Mouse (Mus musculus) MEL (cell line): Measurements from ENCODE around the gene Flvcr1. TPM values are rescaled to one million over a fixed set of nuclear protein-coding genes. Genes with fewer than 3 reads are reported as not detected.

ENCODE experiments used
- DNase-seq: peaks from one replicate; pipeline ENCODE4 v3.0.0; 2011; ENCODE audit warnings: low read depth, low spot score
- H3K27ac ChIP-seq: 2 replicates; pipeline ENCODE4 v1.5.1; 2012; ENCODE audit warnings: low read depth, mild to moderate bottlenecking, control low read depth, low read length, moderate library complexity; ENCODE audit not compliant: control insufficient read depth
- H3K27me3 ChIP-seq, 2 experiments: fragments of 150-350 bp in 1 of 2; sonication (generic) in 1 of 2; 2 replicates each; pipeline ENCODE4 v1.6.1; 2012; ENCODE audit warnings: low read length in 2 of 2, mild to moderate bottlenecking in 2 of 2, improper control_type of control experiment in 1 of 2, moderate library complexity in 1 of 2; ENCODE audit not compliant: insufficient read depth in 2 of 2, control insufficient read depth in 1 of 2
- H3K36me3 ChIP-seq, 2 experiments: 2 replicates each; pipeline ENCODE4 v1.6.1; 2012 to 2014; ENCODE audit warnings: low read length in 2 of 2, improper control_type of control experiment in 1 of 2, inconsistent platforms in 1 of 2, mild to moderate bottlenecking in 1 of 2; ENCODE audit not compliant: insufficient read depth in 2 of 2, control insufficient read depth in 1 of 2
- H3K4me1 ChIP-seq, 2 experiments: fragments of 150-350 bp in 1 of 2; sonication (generic) in 1 of 2; 2 replicates each; pipeline ENCODE4 v1.6.1; 2012; ENCODE audit warnings: low read length in 2 of 2, improper control_type of control experiment in 1 of 2, mild to moderate bottlenecking in 1 of 2; ENCODE audit not compliant: insufficient read depth in 2 of 2, control insufficient read depth in 1 of 2
- H3K4me3 ChIP-seq, 2 experiments: fragments of 150-350 bp in 1 of 2; sonication (generic) in 1 of 2; 2 replicates each; pipeline ENCODE4 v1.5.1; 2012; ENCODE audit warnings: low read depth in 2 of 2, low read length in 2 of 2, mild to moderate bottlenecking in 2 of 2, moderate library complexity in 2 of 2, control low read depth in 1 of 2, improper control_type of control experiment in 1 of 2; ENCODE audit not compliant: control insufficient read depth in 1 of 2, insufficient read depth in 1 of 2
- H3K79me2 ChIP-seq: 2 replicates; pipeline ENCODE4 v1.6.1; 2012; ENCODE audit warnings: mild to moderate bottlenecking, low read length, moderate library complexity; ENCODE audit not compliant: control insufficient read depth, poor library complexity, insufficient read depth
- H3K9ac ChIP-seq: 2 replicates; pipeline ENCODE4 v1.6.1; 2012; ENCODE audit warnings: low read depth, mild to moderate bottlenecking, control low read depth, low read length, moderate library complexity; ENCODE audit not compliant: control insufficient read depth, poor library complexity, severe bottlenecking
- H3K9me3 ChIP-seq: fragments of 150-350 bp; sonication (generic); replicated peaks from 2 replicates; pipeline ENCODE4 v1.6.1; 2012; ENCODE audit warnings: mild to moderate bottlenecking, low read length, improper control_type of control experiment, moderate library complexity; ENCODE audit not compliant: insufficient read depth
- BHLHE40 ChIP-seq: IDR thresholded peaks from 2 replicates; pipeline ENCODE4 v1.6.1; 2012; ENCODE audit warnings: low read depth, mild to moderate bottlenecking, inconsistent platforms, low read length, improper control_type of control experiment, borderline replicate concordance
- CHD2 ChIP-seq: IDR thresholded peaks from 2 replicates; pipeline ENCODE4 v1.6.1; 2011; ENCODE audit warnings: low read length, improper control_type of control experiment
- CTCF ChIP-seq, 3 experiments: IDR thresholded peaks in 2 of 3; conservative IDR thresholded peaks in 1 of 3; 2 replicates each; pipeline ENCODE4 v1.5.1; 2011 to 2012; ENCODE audit warnings: low read length in 3 of 3, low read depth in 2 of 3, mild to moderate bottlenecking in 2 of 3, improper control_type of control experiment in 1 of 3, inconsistent platforms in 1 of 3, mixed read lengths in 1 of 3, moderate library complexity in 1 of 3; ENCODE audit not compliant: control insufficient read depth in 1 of 3, insufficient read depth in 1 of 3, poor library complexity in 1 of 3, severe bottlenecking in 1 of 3
- ELF1 ChIP-seq: IDR thresholded peaks from 2 replicates; pipeline ENCODE4 v1.6.1; 2014; ENCODE audit warnings: low read depth, mild to moderate bottlenecking, inconsistent platforms, low read length, improper control_type of control experiment, moderate library complexity
- EP300 ChIP-seq, 2 experiments: IDR thresholded peaks; 2 replicates each; pipeline ENCODE4 v1.6.1; 2011; ENCODE audit warnings: improper control_type of control experiment in 2 of 2, low read length in 2 of 2, low read depth in 1 of 2, mild to moderate bottlenecking in 1 of 2
- GABPA ChIP-seq: IDR thresholded peaks from 2 replicates; pipeline ENCODE4 v1.6.1; 2012; ENCODE audit warnings: low read depth, mild to moderate bottlenecking, inconsistent platforms, low read length, improper control_type of control experiment, moderate library complexity
- GATA1 ChIP-seq: IDR thresholded peaks from 2 replicates; pipeline ENCODE4 v1.6.1; 2011; ENCODE audit warnings: low read depth, low read length, improper control_type of control experiment
- JUND ChIP-seq: IDR thresholded peaks from 2 replicates; pipeline ENCODE4 v1.6.1; 2011; ENCODE audit warnings: low read depth, mild to moderate bottlenecking, improper control_type of control experiment, low read length
- KAT2A ChIP-seq: conservative IDR thresholded peaks from 2 replicates; pipeline ENCODE4 v1.6.1; 2012; ENCODE audit warnings: low read depth, low read length, improper control_type of control experiment, inconsistent platforms
- MAFK ChIP-seq: IDR thresholded peaks from 2 replicates; pipeline ENCODE4 v1.6.1; 2011; ENCODE audit warnings: low read depth, mild to moderate bottlenecking, low read length, improper control_type of control experiment, borderline replicate concordance
- MAX ChIP-seq: IDR thresholded peaks from 2 replicates; pipeline ENCODE4 v1.6.1; 2011; ENCODE audit warnings: low read length, improper control_type of control experiment
- MXI1 ChIP-seq: IDR thresholded peaks from 2 replicates; pipeline ENCODE4 v1.6.1; 2011; ENCODE audit warnings: mild to moderate bottlenecking, low read depth, low read length, improper control_type of control experiment
- MYB ChIP-seq: IDR thresholded peaks from 2 replicates; pipeline ENCODE4 v1.6.1; 2011; ENCODE audit warnings: mild to moderate bottlenecking, low read depth, low read length, improper control_type of control experiment
- MYC ChIP-seq: IDR thresholded peaks from 2 replicates; pipeline ENCODE4 v1.6.1; 2011; ENCODE audit warnings: low read depth, mild to moderate bottlenecking, low read length, improper control_type of control experiment, moderate library complexity
- POLR2A ChIP-seq, 2 experiments: IDR thresholded peaks; 2 replicates each; pipeline ENCODE4 v1.6.1; 2011 to 2012; ENCODE audit warnings: low read length in 2 of 2, mild to moderate bottlenecking in 2 of 2, control low read depth in 1 of 2, improper control_type of control experiment in 1 of 2, low read depth in 1 of 2, moderate library complexity in 1 of 2; ENCODE audit not compliant: control insufficient read depth in 1 of 2, insufficient read depth in 1 of 2, poor library complexity in 1 of 2
- RAD21 ChIP-seq: IDR thresholded peaks from 2 replicates; pipeline ENCODE4 v1.6.1; 2011; ENCODE audit warnings: mild to moderate bottlenecking, low read depth, low read length, improper control_type of control experiment
- RCOR1 ChIP-seq: IDR thresholded peaks from 2 replicates; pipeline ENCODE4 v1.6.1; 2012; ENCODE audit warnings: low read depth, mild to moderate bottlenecking, inconsistent platforms, low read length, improper control_type of control experiment
- SMC3 ChIP-seq: IDR thresholded peaks from 2 replicates; pipeline ENCODE4 v1.6.1; 2011; ENCODE audit warnings: low read depth, low read length, improper control_type of control experiment
- TBP ChIP-seq: IDR thresholded peaks from 2 replicates; pipeline ENCODE4 v1.8.0; 2011; ENCODE audit warnings: low read depth, low read length, improper control_type of control experiment
- TCF12 ChIP-seq: IDR thresholded peaks from 2 replicates; pipeline ENCODE4 v1.6.1; 2014; ENCODE audit warnings: low read depth, mild to moderate bottlenecking, inconsistent platforms, low read length, improper control_type of control experiment, moderate library complexity
- UBTF ChIP-seq: IDR thresholded peaks from 2 replicates; pipeline ENCODE4 v1.6.1; 2012; ENCODE audit warnings: low read depth, mild to moderate bottlenecking, inconsistent platforms, low read length, improper control_type of control experiment, moderate library complexity, borderline replicate concordance; ENCODE audit not compliant: insufficient read depth
- USF1 ChIP-seq: IDR thresholded peaks from 2 replicates; pipeline ENCODE4 v1.6.1; 2014; ENCODE audit warnings: low read depth, mild to moderate bottlenecking, inconsistent platforms, low read length, improper control_type of control experiment, moderate library complexity
- USF2 ChIP-seq, 2 experiments: IDR thresholded peaks; 2 replicates each; pipeline ENCODE4 v1.6.1; 2011 to 2012; ENCODE audit warnings: improper control_type of control experiment in 2 of 2, low read length in 2 of 2, borderline replicate concordance in 1 of 2, inconsistent platforms in 1 of 2, low read depth in 1 of 2, mild to moderate bottlenecking in 1 of 2; ENCODE audit not compliant: insufficient read depth in 1 of 2
- ZC3H11A ChIP-seq: IDR thresholded peaks from 2 replicates; pipeline ENCODE4 v1.6.1; 2012; ENCODE audit warnings: low read depth, mild to moderate bottlenecking, inconsistent platforms, low read length, improper control_type of control experiment
- ZMIZ1 ChIP-seq: IDR thresholded peaks from 2 replicates; pipeline ENCODE4 v1.6.1; 2012; ENCODE audit warnings: low read depth, mild to moderate bottlenecking, inconsistent platforms, low read length, improper control_type of control experiment, moderate library complexity
- ZNF384 ChIP-seq: IDR thresholded peaks from 2 replicates; pipeline ENCODE4 v1.6.1; 2012; ENCODE audit warnings: low read depth, mild to moderate bottlenecking, inconsistent platforms, low read length, improper control_type of control experiment
- polyA plus RNA-seq, 2 experiments: library from polyadenylated mRNA; stranded (reverse) in 1 of 2; unstranded in 1 of 2; fragments of >175 nt in 1 of 2; fragments of >200 nt in 1 of 2; gene quantifications; 2 replicates each; pipeline versions ENCODE4 v1.2.1 to v1.2.4; 2012; ENCODE audit warnings: low replicate concordance in 2 of 2, low read depth in 1 of 2; ENCODE audit not compliant: insufficient read length in 2 of 2, insufficient read depth in 1 of 2, missing spikeins in 1 of 2
- total RNA-seq: library from RNA; depleted of rRNA; stranded (reverse); fragments of 300-350 nt; gene quantifications from 2 replicates; pipeline ENCODE4 v1.2.3, GENCODE M21; 2012

Gene Flvcr1
- total and polyA plus RNA-seq, 3 experiments: 19.1 to 36.9 TPM; not detected in 1

GRCm38 (mm10) chr1:190962760-190963159 lies 63.2 kb downstream of the Flvcr1 start:
- no peaks in the 10 kb centered on the region for H3K9me3 ChIP-seq
- no peak for DNase-seq
- H3K27ac ChIP-seq: no peak overlapping the region
- no peak overlapping the region for H3K9ac ChIP-seq
- H3K79me2 ChIP-seq: no peaks in the 10 kb centered on the region
- H3K27me3 ChIP-seq: no peaks in the 10 kb centered on the region
- H3K4me1 ChIP-seq: no peaks in the 10 kb centered on the region
- TF ChIP-seq RAD21 (no peak), JUND (no peak), USF2 (IDR thresholded peaks at IDR 0.05; ENCODE audit: borderline replicate concordance in 1 of 2, insufficient read depth in 1 of 2, low read depth in 1 of 2, low read length in 2 of 2) (no peak), MAFK (no peak), BHLHE40 (no peak), MYC (no peak), MAX (no peak), SMC3 (no peak), CTCF (IDR thresholded peaks at IDR 0.05 in 2 of 3, conservative IDR thresholded peaks at IDR 0.05 in 1 of 3; ENCODE audit: control insufficient read depth in 1 of 3, insufficient read depth in 1 of 3, low read depth in 2 of 3, low read length in 3 of 3, poor library complexity in 1 of 3, severe bottlenecking in 1 of 3) (no peak), KAT2A (no peak), ELF1 (no peak), USF1 (no peak), MXI1 (no peak), EP300 (IDR thresholded peaks at IDR 0.05; ENCODE audit: low read depth in 1 of 2, low read length in 2 of 2) (no peak), TCF12 (no peak), CHD2 (no peak), POLR2A (IDR thresholded peaks at IDR 0.05; ENCODE audit: control insufficient read depth in 1 of 2, insufficient read depth in 1 of 2, low read depth in 1 of 2, low read length in 2 of 2, poor library complexity in 1 of 2) (no peak), GATA1 (no peak), MYB (no peak)
- H3K4me3 ChIP-seq: no peak overlapping the region
- no peaks in the 10 kb centered on the region for H3K36me3 ChIP-seq

DNA sequence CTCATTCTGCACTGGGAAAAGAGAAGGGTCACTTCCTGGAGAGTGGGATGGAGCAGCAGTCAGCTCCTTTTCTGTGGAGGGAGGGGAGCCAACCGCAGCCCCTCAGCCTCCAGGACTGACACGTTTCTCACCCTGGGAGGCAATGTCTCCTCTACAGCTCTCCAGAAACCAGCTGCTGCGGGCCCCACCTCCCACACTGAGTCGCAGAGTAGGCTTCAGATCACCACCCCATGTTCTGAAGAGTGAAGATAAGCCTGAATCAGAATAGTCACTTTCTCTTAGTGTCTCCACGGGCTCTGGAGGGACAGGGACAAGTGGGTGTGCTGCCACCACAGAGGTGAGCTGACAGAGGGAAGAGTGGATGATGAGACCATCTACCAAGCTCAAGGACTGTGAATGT lies 67.1 kb downstream of the Flvcr1 start:
- DNase-seq: no peak
- Histone ChIP-seq H3K9ac (no peak overlapping the region), H3K79me2 (no peaks in the 10 kb centered on the region), H3K4me1 (no peaks in the 10 kb centered on the region), H3K27ac (no peak overlapping the region), H3K4me3 (no peak overlapping the region), H3K9me3 (no peaks in the 10 kb centered on the region), H3K27me3 (no peaks in the 10 kb centered on the region), H3K36me3 (no peaks in the 10 kb centered on the region)
- no peak for TF ChIP-seq GABPA
- TF ChIP-seq ZC3H11A: no peak
- TF ChIP-seq USF1: no peak
- no peak for TF ChIP-seq SMC3
- no peak for TF ChIP-seq RCOR1
- no peak for TF ChIP-seq ZNF384
- TF ChIP-seq UBTF: no peak
- TF ChIP-seq ZMIZ1: no peak
- no peak for TF ChIP-seq TBP
- no peak for TF ChIP-seq JUND
